Mouse (Mus musculus) liver, adult 2 months (tissue): ENCODE data around the gene Gm10300.

Experiments used
- CTCF ChIP-seq: fragments of 200-500 bp; IDR thresholded peaks from 2 replicates; pipeline ENCODE4 v1.5.1; 2011; ENCODE audit warnings: low read depth, low read length, control low read depth
- POLR2A ChIP-seq: fragments of 200-500 bp; IDR thresholded peaks from 2 replicates; pipeline ENCODE4 v1.6.1; 2011; ENCODE audit warnings: low read length, control low read depth; ENCODE audit not compliant: insufficient read depth; ENCODE audit errors: extremely low read depth

DNA sequence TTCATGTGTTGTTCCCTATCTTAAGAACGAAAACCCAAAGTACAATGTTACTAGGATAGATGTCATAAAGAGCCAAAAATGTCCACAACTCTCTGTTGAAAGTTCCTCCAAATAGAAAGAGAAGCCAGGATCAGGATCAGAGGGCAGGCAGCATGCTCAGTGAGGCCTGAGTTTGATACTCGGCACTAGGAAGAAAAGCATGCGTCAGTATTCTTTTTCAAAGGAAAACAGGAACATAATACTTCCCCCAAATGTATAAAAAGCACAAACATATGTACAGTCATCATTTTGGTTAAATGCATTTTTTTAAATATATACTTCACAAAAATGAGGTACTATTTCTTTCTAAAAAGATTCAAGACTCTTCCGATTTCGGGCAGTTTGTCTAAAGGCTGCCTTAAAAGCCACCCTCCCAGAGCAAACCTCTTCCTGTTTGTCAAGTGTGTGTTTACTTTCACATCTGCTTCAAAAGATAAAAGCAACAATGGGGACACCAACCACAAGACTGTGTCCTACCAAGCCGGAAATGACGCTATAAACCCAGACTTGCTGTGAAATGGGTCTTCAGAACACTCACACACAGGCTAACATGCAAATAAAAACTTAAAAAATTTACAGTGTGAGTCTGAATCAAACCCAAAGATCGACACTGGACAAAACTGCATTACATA is 34.4 kb upstream of the Gm10300 start:
- TF ChIP-seq CTCF (no peak), POLR2A (no peak)
